ENCODE assay signal across 20 mouse cellular contexts in the genomic region with DNA sequence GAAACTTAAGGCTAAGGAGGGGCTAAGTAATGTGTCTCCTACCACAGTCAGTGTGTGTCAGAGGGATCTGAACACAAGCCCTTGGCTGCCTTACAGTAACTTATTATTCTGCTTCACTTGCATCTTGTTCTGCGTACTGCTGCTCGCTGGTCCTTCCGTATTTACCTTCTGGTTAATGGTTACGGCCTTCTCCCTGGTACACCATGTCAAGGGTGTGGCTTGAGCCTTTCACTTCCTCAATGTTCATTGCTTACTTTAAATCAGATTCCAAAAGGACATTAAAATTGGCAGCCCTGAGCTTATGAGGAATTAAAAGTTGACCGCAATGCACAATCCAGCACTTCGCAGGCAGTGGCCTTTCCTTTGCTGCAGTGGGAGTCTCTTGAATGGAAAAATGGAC. TPM values are rescaled to one million over a fixed set of nuclear protein-coding genes. Genes with fewer than 3 reads are reported as not detected.
A peak's percentile ranks its signal among the peaks of the same experiment; 100 is the strongest.
DNase-seq lines count a peak whose midpoint lies in the region; ATAC-seq and TF ChIP-seq lines count a peak whose summit lies in the region.
"Had no signal": no experiment of that assay in that cellular context is flagged by ENCODE, and none has a peak within 500 bp of the region (broad histone marks: within the 10 kb centered on the region; RNA-seq: fewer than 3 reads in every experiment).

No protein-coding gene starts in this region.

- no peaks in the 10 kb centered on the region for H3K36me3 ChIP-seq in intestine, embryonic 15.5 days
- no peaks in the 10 kb centered on the region for H3K36me3 ChIP-seq in stomach, embryonic 15.5 days
- H3K36me3 ChIP-seq in embryonic facial prominence, embryonic 10.5 days (replicated peaks): no peaks in the 10 kb centered on the region
- H3K36me3 ChIP-seq in heart, adult 2 months (ENCODE audit: control insufficient read depth, insufficient read depth, low read length): no peaks in the 10 kb centered on the region
- H3K36me3 ChIP-seq: embryonic facial prominence, embryonic 13.5 days; hindbrain, embryonic 13.5 days; limb, embryonic 15.5 days had no signal

- peak; percentile 42 to 62 for DNase-seq in lung, adult 18-20 months
- DNase-seq in lung, postnatal 14 days: no peak
- peak; percentile 63 for DNase-seq in lung, postnatal 36 days
- no peak for DNase-seq in cerebellum, adult 2 months
- no peak for DNase-seq in embryonic facial prominence, embryonic 10.5 days (ENCODE audit: low spot score)
- no peak for DNase-seq in heart, adult 2 months
- DNase-seq: B cell, adult 2 months; cerebellum, adult 8-10 months; gastrocnemius, postnatal 25 days; heart, postnatal 10 days; kidney, adult 18-20 months; kidney, postnatal 25 days; retina, postnatal 1 day had no signal

- no peak overlapping the region for H3K9ac ChIP-seq in intestine, embryonic 15.5 days
- H3K9ac ChIP-seq in stomach, embryonic 15.5 days: no peak overlapping the region
- no peak overlapping the region for H3K9ac ChIP-seq in heart, adult 2 months (ENCODE audit: low read depth, low read length)
- H3K9ac ChIP-seq: embryonic facial prominence, embryonic 13.5 days; hindbrain, embryonic 13.5 days; limb, embryonic 15.5 days had no signal

- no peaks in the 10 kb centered on the region for H3K9me3 ChIP-seq in intestine, embryonic 15.5 days
- H3K9me3 ChIP-seq in stomach, embryonic 15.5 days: no peaks in the 10 kb centered on the region
- no peaks in the 10 kb centered on the region for H3K9me3 ChIP-seq in embryonic facial prominence, embryonic 10.5 days
- H3K9me3 ChIP-seq: embryonic facial prominence, embryonic 13.5 days; hindbrain, embryonic 13.5 days; limb, embryonic 15.5 days had no signal

- H3K79me2 ChIP-seq in heart, adult 2 months (replicated peaks; ENCODE audit: control insufficient read depth, insufficient read depth, low read length): no peaks in the 10 kb centered on the region

- peak; percentile 91 for ATAC-seq in intestine, embryonic 15.5 days
- ATAC-seq in stomach, embryonic 15.5 days (ENCODE audit: insufficient read depth, low FRiP score, low read depth): peak; percentile 76; the same call in 1 of the 2 replicates
- ATAC-seq: forebrain, embryonic 14.5 days had no signal

- no peak overlapping the region for H3K4me3 ChIP-seq in intestine, embryonic 15.5 days (replicated peaks)
- H3K4me3 ChIP-seq in stomach, embryonic 15.5 days (replicated peaks): no peak overlapping the region
- H3K4me3 ChIP-seq in cerebellum, adult 2 months (replicated peaks; ENCODE audit: insufficient read depth, low read depth, low read length): no peak overlapping the region
- H3K4me3 ChIP-seq in embryonic facial prominence, embryonic 10.5 days: no peak overlapping the region
- H3K4me3 ChIP-seq in heart, adult 2 months: no peak overlapping the region
- H3K4me3 ChIP-seq: embryonic facial prominence, embryonic 13.5 days; hindbrain, embryonic 13.5 days; limb, embryonic 15.5 days had no signal

- intact Hi-C loops in heart, adult 2 months (cut with DNase I): no loop called here

- H3K4me1 ChIP-seq in intestine, embryonic 15.5 days (replicated peaks): no peaks in the 10 kb centered on the region
- no peaks in the 10 kb centered on the region for H3K4me1 ChIP-seq in stomach, embryonic 15.5 days
- H3K4me1 ChIP-seq in cerebellum, adult 2 months (ENCODE audit: control insufficient read depth, insufficient read depth, low read length): no peaks in the 10 kb centered on the region
- H3K4me1 ChIP-seq in embryonic facial prominence, embryonic 10.5 days: no peaks in the 10 kb centered on the region
- no peaks in the 10 kb centered on the region for H3K4me1 ChIP-seq in heart, adult 2 months (ENCODE audit: control insufficient read depth, insufficient read depth, low read length)
- H3K4me1 ChIP-seq: embryonic facial prominence, embryonic 13.5 days; limb, embryonic 15.5 days had no signal

- H3K4me2 ChIP-seq in intestine, embryonic 15.5 days (replicated peaks): no peak overlapping the region
- no peak overlapping the region for H3K4me2 ChIP-seq in stomach, embryonic 15.5 days
- H3K4me2 ChIP-seq: embryonic facial prominence, embryonic 13.5 days; heart, embryonic 11.5 days; hindbrain, embryonic 13.5 days; limb, embryonic 15.5 days had no signal

- H3K27ac ChIP-seq in intestine, embryonic 15.5 days: no peak overlapping the region
- H3K27ac ChIP-seq in stomach, embryonic 15.5 days: no peak overlapping the region
- H3K27ac ChIP-seq in cerebellum, adult 2 months (ENCODE audit: insufficient read depth, low read length): no peak overlapping the region
- H3K27ac ChIP-seq in embryonic facial prominence, embryonic 10.5 days (replicated peaks): no peak overlapping the region
- no peak overlapping the region for H3K27ac ChIP-seq in heart, adult 2 months
- H3K27ac ChIP-seq: embryonic facial prominence, embryonic 13.5 days; hindbrain, embryonic 13.5 days; limb, embryonic 15.5 days had no signal

- no peak for TF ChIP-seq CTCF in cerebellum, adult 2 months (IDR thresholded peaks at IDR 0.05; ENCODE audit: borderline replicate concordance, insufficient read depth, low read depth, low read length)
- TF ChIP-seq CTCF in heart, adult 2 months (IDR thresholded peaks at IDR 0.05): no peak

- 74% methylated on average over 6 of the region's 6 CpGs for WGBS in intestine, embryonic 15.5 days
- 73% methylated on average over 6 of the region's 6 CpGs for WGBS in stomach, embryonic 15.5 days
- WGBS in cerebellum, adult 2 months: 85% methylated on average over 6 of the region's 6 CpGs
- WGBS in embryonic facial prominence, embryonic 10.5 days: 96% methylated on average over 6 of the region's 6 CpGs
- 86% methylated on average over 6 of the region's 6 CpGs for WGBS in heart, adult 2 months

- no peak for TF ChIP-seq POLR2A in cerebellum, adult 2 months (IDR thresholded peaks at IDR 0.05; ENCODE audit: borderline replicate concordance, insufficient read depth, low read length)
- no peak for TF ChIP-seq POLR2A in heart, adult 2 months (IDR thresholded peaks at IDR 0.05; ENCODE audit: insufficient read depth, low read depth, low read length)

- H3K27me3 ChIP-seq in intestine, embryonic 15.5 days (replicated peaks): no peaks in the 10 kb centered on the region
- H3K27me3 ChIP-seq in stomach, embryonic 15.5 days (replicated peaks): no peaks in the 10 kb centered on the region
- H3K27me3 ChIP-seq in cerebellum, adult 2 months (ENCODE audit: control insufficient read depth, insufficient read depth, low read length): no peaks in the 10 kb centered on the region; the same call in 1 of the 2 replicates
- H3K27me3 ChIP-seq in embryonic facial prominence, embryonic 10.5 days (replicated peaks; ENCODE audit: low read depth, poor library complexity, severe bottlenecking): no peaks in the 10 kb centered on the region
- H3K27me3 ChIP-seq in heart, adult 2 months (ENCODE audit: control insufficient read depth, insufficient read depth, low read length): no peaks in the 10 kb centered on the region
- H3K27me3 ChIP-seq: embryonic facial prominence, embryonic 13.5 days; hindbrain, embryonic 13.5 days; limb, embryonic 15.5 days had no signal

- no peak for TF ChIP-seq EP300 in heart, adult 2 months (IDR thresholded peaks at IDR 0.05; ENCODE audit: insufficient read depth, low read depth, low read length)

RNA-seq across cellular contexts. Expression of gene Tox3, which starts 30.9 kb away (rescaled TPM):
- 4.8 and 7.0 TPM in 2 replicates for polyA plus RNA-seq in intestine, embryonic 15.5 days (2015; fragmentation: Nextera tagmentation; extraction: Ambion mirVana)
- polyA plus RNA-seq in stomach, embryonic 15.5 days (2015; fragmentation: Nextera tagmentation; extraction: Ambion mirVana): 11.3 and 12.6 TPM in 2 replicates
- polyA plus RNA-seq in cerebellum, adult 2 months (2012; rRNA removed): 2.2 and 2.9 TPM in 2 replicates
- 7.9 and 9.6 TPM in 2 replicates for polyA plus RNA-seq in embryonic facial prominence, embryonic 10.5 days (2016; fragmentation: Nextera tagmentation; extraction: Ambion mirVana)
- total RNA-seq in heart, adult 2 months (2021): 1 to 10 TPM; 2.9 to 3.5 TPM
- 3.0 and 3.8 TPM in 2 replicates for polyA plus RNA-seq in heart, adult 2 months (2012; rRNA removed)

Comparison
In these comparisons a context has a peak if more than half of its experiments do, and no peak if none do; other contexts are left out.
1. DNase-seq: peak in lung, adult 18-20 months (2 of 2) and lung, postnatal 36 days (single experiment); none in lung, postnatal 14 days (single experiment), cerebellum, adult 2 months (0 of 2), embryonic facial prominence, embryonic 10.5 days (single experiment) and heart, adult 2 months (0 of 2).